Mouse (Mus musculus) gastrocnemius, postnatal 10 days (tissue): ENCODE results near the gene Ncor1. TPM values are rescaled to one million over a fixed set of nuclear protein-coding genes. Genes with fewer than 3 reads are reported as not detected.
"Not testable (repeated sequence)": the region's sequence is repeated elsewhere in the genome, so short reads cannot be mapped to it uniquely, and the experiment has no call there.

Experiments
- DNase-seq: peaks from one replicate; pipeline ENCODE4 v3.0.0; 2021; ENCODE audit warnings: mixed read lengths
- total RNA-seq, 2 experiments: library from RNA; stranded (reverse); gene quantifications; 2 replicates each; pipeline ENCODE4 v1.2.3; 2021

Gene Ncor1
- total RNA-seq, 2 experiments from 2014 or later, result 132 to 145 TPM

DNA sequence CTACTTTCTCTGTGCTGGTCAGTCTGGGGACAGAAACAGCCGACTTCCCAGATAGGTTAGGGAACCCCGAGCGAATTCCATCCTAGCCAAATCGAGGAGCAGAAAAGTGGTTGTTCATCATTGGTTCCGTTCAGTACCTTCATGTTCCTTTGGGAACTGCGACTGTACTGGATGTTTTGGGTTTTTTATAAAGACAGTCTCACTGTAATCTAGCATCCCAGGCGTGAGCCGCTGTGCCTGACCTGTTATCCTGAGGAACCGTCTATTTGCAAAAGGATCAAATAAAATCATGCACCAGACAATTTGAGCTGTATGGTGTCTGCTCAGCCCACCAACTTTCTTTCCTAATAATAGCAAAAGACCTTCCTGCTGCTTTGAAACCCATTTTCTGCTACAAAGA, 439 bp upstream of the Ncor1 start:
- DNase-seq, result no peak

DNA sequence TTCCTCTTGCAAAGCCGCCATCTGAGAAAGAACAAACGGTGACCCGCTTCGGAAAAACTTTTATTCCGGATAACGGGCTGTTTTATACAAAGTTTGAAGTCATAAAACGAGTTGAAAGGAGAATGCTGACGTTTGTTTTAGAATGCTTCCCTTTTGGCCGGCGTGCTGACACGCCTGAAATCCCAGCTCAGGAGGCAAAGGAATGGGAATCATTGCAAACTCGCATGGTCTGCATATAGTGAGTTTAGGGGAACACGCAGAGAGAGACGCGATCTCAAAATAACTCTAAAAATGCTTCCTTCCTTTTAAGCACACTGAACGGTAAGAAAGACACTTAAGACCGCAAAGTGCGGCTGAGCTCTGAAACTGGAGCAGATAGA, 460 bp downstream of the Ncor1 start:
- no peak for DNase-seq

DNA sequence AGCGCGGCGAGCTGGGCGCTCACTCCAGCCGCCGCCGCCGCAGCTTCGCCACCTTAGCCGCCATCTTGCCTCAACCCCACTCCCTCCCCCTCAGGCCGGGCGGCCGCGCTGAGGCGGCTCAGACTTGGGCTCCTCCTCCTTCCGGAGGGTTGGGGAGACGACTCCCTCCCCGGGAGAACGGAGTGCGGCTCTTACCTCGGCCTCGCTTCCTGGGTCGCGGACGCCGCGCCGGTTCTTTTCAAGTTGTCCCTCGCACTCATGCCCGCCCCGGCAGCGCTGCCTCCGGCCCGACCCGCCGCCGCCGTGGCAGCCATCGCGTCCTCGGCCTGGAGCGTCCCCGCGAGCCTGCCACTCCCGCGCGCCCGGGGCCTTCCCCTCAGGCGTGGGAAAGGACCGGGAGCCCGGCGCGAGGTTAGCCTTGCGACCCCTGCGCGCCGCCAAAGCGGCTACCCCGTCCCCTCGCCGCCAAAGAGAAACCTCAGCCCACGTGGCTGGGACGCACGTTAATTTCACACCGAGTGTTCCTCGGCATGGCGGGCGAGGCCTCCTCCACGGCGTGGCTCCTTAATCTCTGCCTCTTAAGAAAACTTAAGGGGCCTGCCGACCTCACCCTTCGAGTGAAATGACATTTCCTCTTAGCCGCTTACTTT, 975 bp downstream of the Ncor1 start:
- peak; percentile 88 for DNase-seq

DNA sequence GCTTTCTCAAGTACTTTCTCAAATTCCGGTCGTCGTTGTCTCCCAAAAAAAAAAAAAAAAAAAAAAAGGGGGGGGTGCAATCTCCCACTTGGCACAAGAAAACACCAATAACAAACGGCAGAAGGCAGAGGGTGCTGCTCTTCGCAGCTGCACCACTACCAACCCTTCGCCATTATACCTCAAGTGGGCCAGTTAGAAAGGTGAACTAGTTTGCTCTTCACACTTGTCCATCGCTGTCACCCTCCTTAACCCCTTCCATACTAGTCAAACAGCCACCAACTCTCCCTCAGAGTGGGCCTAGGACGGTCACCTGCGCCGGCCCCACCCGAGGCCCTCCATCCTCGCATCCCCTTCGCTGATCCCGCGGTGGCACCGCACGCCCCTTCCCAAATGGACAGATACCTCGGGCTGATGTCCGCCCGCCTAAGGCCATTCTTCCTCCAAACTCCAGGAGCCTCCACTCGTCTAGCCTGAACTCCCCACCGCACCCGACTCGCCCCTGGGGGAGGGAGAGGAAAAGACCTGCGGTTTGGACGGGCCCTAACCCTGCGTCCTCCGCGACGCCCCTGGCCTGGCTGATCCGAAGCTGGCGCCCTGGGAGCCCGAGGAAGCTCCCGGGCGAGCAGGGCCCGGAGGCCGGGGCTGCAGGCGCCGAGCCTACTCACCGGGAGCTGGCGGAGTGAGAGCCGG, 1.7 kb downstream of the Ncor1 start:
- DNase-seq, result no peak

DNA sequence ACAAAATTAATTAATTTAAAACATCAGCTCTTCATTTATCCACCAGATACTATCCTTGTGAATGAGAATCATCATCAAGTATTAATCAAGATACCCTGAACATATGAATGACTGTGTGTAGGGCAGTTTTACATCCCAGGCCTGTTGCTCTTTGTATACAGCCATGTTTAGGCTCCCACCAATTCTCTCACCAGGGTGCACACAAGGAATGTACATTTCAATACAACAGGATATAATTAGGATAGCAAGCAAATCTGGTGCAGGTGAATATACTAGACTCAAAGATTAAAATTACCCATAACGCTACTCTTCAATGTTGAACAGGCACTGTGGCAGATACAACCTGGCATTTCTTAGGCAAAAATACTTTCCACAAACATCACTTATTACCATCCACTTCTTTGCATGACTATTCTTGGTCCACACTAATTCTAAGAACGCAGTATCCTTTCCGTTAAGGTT, 2.3 kb downstream of the Ncor1 start:
- DNase-seq, result no peak

DNA sequence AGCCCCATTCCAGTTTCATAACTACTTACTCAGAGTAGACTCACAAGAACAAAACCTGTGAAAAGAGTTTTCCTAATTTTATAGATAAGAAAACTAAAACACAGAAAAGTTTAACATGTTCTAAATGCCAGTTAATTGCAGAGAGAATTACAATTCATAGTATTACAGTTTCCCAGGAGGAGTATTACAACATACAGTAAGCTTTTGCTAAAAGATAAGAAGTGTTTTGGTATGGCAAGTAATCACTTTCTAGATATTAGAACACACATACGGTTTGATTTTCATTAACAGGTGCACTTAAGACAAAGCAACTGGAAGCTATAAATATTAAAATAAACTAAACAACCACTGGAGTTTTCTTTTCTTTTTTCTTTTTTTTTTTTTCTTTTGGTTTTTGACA, 3.1 kb downstream of the Ncor1 start:
- DNase-seq, result no peak

DNA sequence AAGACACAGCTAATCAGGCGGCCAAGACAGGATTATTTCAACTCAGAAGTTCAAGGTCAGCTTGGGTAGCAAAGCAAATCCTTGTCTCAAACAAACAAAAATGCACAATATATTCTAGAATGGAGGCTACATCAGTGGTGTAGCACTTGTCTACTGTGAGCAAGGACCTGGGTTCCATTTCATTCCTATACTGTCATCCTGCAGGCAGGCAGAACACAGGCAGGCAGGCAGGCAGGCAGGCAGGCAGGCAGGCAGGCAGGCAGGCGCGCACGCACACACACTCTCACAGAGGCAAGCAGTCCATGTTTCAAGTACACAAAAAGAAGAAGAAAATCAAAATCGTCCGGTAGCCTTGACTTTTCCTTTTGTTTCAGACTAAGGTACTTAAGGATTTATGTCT, 9.4 kb downstream of the Ncor1 start:
- no peak for DNase-seq

DNA sequence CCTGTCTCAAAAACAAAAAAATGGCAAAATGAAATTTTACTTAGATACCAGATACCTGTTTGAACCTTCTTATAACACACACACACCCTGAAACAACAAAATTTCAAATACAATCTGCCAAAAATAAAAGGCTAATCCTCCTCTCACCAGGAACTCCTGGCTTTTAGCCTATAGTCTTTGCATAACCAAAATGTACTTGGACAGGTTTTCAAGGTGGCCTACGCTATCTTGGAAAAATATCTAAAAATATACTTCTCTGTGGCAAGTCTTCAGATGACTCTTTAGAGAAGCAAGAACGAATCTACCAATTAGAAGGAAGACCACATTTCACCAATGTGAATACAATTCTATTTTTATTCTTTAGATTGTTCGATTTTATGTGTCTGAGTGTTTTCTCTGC, 12.5 kb downstream of the Ncor1 start:
- no peak for DNase-seq

DNA sequence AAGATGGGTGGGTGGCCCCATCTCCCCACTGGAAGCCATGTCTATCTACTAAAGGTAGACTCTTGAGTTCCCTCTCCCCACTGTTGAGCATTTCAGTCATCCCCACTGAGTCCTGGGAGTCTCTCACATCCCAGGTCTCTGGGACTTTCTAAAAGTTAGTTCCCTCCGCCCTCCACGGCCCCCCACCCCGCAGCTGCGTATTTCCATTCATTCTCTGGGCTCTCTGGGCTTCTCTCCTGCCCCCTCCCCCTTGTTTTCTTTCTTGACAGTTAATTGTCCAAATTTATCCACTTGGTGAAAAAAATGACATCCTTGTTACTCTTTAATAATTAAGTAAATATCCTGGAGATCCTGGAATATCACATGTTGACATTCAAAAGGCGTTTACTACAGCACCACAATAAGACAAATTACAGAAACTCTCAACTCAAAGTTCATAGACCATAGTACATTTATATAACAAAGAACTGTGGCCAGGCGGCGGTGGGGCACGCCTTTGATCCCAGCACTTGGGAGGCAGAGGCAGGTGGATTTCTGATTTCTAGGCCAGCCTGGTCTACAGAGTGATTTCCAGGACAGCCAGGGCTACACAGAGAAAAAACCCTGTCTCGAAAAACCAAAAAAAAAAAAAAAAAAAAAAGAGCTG, 17.5 kb downstream of the Ncor1 start:
- no peak for DNase-seq

DNA sequence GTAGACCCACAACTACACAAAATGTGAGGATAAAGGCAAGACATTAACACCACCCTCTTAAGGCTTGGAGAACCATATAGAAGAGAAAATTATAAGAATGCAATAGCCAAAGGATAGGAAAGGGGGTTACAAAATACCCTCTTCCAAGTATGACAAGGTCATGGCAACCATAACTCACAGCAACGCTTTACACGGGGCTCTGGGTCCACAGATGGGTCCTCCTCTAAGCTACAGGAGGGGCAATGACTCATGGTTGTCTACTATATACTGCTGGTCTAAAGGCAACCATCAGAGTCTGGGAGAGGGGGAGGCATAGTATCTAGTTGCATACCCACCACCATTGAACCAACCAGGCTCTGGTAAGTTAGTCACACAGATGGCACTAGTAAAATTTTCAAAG, 26.1 kb downstream of the Ncor1 start:
- DNase-seq, result no peak

DNA sequence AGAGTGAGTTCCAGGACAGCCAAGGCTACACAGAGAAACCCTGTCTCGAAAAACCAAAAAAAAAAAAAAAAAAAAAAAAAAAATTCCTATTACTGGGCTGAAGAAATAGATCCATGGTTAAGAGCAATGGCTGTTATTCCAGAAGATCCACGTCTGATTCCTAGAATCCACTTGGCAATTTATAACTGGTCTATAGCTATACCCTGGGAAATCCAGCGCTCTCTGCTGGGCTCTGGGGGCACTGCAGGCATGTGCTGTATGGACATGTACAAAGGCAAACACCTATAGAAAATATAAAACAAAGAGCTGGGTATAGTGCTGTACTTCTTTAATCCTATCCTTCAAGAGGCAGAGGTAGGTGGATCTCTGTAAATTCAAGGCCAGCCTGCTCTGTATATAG, 31.2 kb downstream of the Ncor1 start:
- DNase-seq, result no peak

DNA sequence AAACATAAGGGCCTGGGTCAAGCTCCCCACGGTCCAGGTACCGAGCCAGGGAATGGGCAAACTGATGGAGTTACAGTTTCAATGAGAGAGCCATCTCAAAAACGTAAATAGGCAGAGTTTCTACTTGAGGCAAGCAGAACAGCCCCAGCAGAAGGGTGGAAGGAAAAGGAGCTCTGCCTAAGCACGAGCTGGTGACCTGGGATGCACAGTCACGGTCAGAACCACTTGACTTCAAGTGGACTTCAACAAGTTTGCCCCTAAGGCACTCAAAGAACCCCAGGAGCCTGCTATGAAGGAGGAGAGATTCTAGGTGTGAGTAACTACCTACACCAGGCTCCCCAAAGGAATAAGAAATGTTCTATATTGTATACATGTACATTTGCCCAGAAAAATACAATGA, 32.1 kb downstream of the Ncor1 start:
- DNase-seq, result no peak

DNA sequence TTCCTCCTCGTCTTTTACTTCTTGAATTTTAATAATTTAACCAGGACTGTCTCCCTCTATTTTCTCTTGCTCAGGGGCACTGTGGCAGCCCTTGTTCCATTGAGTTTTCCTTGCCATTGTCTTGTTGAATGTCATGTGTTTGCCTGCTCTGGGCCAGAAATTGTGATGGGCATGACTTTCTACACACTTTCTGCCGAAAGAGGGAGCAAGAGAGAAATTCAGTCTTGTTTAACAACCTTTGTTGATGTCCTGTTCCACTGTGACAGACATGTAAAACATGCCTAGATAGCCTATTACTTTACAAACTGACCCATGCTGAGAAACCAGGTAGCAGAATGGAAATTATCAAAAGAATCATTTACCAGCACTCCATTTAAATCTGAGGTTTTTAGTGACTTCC, 33.8 kb downstream of the Ncor1 start:
- no peak for DNase-seq

DNA sequence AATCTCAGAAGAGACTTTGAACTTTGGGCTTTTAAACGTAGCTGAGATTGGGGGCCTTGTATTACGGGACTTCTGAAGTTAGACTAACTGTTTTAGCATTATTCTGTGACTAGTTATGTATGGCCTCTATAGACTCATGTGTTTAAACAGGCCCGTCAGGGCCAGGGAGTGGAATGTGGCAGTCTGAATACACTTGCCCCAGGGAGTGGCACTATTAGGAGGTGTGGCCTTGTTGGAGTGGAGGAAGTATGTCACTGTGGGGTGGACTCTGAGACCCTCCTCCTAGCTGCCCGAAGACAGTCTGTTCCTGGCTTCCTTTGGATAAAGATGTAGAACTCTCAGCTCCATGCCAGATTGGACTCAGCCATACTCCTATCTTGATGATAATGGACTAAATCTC, 43.3 kb downstream of the Ncor1 start:
- no peak for DNase-seq

DNA sequence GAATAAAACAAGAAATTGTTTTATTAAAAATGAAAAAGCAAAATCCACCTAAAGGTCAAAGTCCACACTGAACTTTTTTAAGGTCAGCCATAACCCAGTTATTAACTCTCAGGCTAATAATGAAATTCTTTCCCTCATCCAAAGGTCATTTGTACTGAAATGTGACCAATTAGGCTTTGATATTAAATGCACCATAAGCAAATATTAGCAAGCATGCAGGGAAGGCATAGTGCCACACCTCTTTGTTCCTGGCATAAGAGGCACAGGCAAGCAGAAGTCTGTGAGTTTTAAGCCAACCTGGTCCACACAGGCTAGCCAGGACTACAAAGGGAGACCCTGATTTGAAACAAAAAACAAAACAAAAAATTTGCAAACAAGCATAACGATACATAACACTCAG, 48.7 kb downstream of the Ncor1 start:
- no peak for DNase-seq

DNA sequence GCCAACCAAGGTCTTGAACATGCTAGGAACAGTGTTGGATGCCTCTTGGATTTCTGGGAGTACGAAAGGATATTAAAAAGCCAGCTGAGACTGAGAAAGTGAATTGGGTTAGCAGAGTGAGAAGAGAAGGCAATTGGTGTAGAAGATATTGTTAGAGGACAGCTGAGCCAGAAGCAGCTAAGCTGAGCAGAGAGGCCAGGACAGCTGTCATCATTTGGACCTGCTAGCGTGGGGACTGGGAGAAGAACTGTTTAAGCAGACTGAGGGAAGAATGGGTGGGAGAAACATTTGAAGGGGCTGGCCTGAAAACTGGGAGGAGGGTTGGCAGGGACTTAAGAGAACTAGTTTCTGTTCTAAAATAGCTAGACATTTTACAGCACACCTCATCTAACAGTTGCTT, 49.5 kb downstream of the Ncor1 start:
- DNase-seq, result no peak

DNA sequence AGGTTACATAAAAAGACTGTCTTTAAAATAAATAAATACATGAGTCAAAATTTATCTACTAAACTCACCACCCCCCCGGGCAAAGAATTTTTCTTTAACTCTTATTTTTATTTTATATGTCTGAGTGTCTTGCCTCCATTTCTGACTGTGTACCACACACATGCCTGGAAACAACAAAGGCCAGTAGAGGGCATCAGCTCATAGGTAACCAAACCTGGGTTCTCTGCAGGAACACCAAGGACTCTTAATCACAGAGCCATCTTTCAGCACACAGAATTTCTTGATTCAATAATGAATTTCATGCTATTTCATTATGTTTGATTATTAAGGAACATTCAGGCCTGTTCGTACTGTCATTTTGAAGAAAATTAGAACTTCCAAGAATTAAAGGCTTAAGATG, 61.9 kb downstream of the Ncor1 start:
- DNase-seq, result peak; percentile 8

DNA sequence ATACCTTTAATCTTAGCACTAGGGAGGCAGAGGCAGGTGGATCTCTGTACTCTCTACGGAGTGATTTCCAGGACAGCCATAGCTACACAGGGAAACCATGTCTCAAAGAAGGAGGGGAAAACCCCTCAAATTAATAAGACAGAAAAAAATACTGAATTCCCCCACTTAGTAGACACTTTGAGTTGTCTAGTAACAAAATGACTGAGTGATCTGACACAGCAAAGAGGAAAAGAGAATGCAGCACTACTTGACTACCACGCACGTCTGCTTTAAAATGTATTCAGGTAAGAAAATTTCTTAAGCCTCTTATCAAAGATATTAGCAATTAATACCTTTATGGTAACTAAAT, 70.0 kb downstream of the Ncor1 start:
- DNase-seq, result no peak

DNA sequence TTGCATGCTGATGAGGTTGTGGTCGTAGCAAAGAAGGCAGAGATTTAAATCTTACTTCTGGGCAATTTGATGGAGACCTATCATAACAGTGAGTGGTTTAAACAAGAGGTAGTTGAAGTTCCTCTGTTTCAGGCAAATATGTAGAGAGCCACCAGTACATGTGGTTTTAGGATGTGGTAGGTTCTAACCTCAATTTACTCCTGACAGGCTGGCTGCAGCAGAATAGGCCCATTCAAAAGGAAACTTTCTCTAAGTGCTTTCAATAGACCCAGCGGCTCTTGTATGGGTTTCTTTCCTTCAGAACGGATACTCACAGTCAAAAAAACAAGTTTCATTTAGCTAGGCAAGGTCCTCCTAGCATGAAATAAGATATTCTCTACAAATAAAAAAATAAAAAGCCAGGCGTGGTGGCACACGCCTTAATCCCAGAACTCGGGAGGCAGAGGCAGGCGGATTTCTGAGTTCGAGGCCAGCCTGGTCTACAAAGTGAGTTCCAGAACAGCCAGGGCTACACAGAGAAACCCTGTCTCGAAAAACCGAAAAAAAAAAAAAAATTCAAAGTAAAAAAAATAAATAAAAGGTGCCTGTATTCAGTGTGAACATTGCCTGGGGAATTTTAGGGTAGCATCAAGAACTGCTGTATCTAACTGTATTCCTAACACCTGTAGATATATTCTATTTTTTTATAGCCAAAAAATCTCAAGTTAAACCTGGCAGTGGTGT, 70.6 kb downstream of the Ncor1 start:
- DNase-seq, result no peak

DNA sequence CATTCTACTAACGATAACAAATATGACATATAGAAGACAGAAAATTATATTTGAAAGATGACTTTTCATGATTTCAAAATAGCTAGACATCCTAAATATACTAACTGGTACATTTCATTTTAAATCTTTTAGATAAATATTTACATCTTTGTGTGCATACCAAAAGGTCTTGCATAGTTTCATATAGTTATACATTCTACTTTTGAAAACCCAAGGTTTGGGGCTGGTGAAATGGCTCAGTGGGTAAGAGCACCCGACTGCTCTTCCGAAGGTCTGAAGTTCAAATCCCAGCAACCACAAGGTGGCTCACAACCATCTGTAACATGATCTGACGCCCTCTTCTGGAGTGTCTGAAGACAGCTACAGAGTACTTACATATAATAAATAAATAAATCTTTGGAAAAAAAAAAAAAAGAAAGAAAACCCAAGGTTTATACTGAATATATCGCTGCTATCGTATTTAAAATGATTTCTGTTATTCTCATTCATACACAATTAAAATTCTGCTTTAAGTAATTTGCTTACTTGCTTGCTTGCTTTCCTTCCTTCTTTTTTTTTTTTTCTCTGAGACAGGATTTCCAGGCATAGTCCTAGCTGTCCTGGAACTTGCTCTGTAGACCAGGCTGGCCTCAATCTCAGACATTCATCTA, 81.0 kb downstream of the Ncor1 start:
- not testable (repeated sequence) for DNase-seq

DNA sequence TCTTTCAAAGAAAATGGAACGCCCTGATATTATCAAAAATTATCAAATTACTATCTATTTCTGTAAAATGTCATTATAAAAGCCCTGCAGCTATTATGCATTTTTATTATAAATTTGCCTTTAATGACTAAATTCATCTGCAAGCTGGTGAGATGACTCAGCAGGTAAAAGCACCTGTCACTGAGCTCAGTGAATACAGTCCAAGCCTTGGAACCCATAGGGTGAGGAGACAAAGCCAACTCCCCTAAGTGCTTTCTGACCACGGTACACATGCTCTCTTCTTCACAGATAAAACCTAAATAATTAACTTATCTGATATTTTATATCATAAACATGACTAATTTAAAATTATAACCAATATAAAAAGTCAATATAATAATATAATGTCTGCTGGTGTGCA, 86.6 kb downstream of the Ncor1 start:
- no peak for DNase-seq

DNA sequence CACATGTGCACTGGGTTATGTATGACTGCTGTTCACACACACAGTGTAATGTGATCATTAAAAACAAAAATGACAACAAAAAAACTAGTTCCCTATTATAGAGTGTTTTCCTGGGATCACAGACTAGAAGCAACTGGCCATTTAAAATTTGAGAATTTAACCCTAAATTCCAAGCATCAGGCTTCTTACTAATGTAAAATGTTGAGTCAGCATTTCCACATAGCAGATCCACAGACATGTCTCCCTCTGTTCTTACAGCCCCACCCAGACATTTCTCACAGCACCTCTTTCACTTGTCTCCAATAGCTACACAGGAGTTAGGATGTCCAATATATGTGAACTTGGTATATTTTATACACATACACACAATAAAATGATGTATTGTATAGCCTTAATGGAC, 88.4 kb downstream of the Ncor1 start:
- no peak for DNase-seq

DNA sequence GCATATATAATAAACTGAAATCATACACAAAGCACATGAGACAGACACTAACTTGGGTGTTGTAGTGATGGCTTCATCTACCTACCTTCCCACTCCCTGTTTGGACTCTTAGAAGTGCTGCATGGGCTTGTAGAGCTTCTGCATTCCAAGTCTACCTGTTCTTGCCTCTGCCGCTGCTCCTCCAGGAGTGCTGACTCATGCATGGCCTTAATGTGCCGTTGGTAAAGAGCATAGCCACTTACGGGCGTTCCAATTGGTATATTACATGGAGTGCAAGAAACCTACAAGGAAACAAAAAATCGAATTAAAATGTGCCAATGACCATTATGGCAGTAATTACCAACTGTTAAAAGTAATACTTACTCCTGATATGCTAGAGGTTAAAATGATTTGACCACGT, 91.5 kb downstream of the Ncor1 start:
- no peak for DNase-seq
